Mouse (Mus musculus) limb, embryonic 13.5 days (tissue): ENCODE measurements at regions not wholly inside any gene's neighbourhood (a gene's known extent, or its start where the extent isn't known, plus 50 kb on each side); places are given as distances from the start of the nearest gene placed in this dataset.
A peak's percentile ranks its signal among the peaks of the same experiment; 100 is the strongest.

Experiments used
- ATAC-seq: fragments of 200-750 bp; cut with Nextera tagmentation; 2 replicates; pipeline ENCODE4 v1.8.0; 2017; ENCODE audit warnings: low read depth, moderate number of reproducible peaks, moderate TSS enrichment; ENCODE audit not compliant: low FRiP score
- H3K27ac ChIP-seq: fragments of 300-500 bp; sonication (generic); 2 replicates; pipeline ENCODE4 v1.5.1; 2015; ENCODE audit warnings: inconsistent platforms, mild to moderate bottlenecking, moderate library complexity
- H3K27me3 ChIP-seq: fragments of 300-500 bp; sonication (generic); 2 replicates; pipeline ENCODE4 v1.6.1; 2015; ENCODE audit warnings: mild to moderate bottlenecking, inconsistent platforms
- H3K36me3 ChIP-seq: fragments of 300-500 bp; sonication (generic); 2 replicates; pipeline ENCODE4 v1.6.1; 2015; ENCODE audit warnings: inconsistent platforms, mild to moderate bottlenecking, moderate library complexity
- H3K4me1 ChIP-seq: fragments of 300-500 bp; sonication (generic); 2 replicates; pipeline ENCODE4 v1.6.1; 2015; ENCODE audit warnings: inconsistent platforms
- H3K4me2 ChIP-seq: fragments of 300-500 bp; sonication (generic); replicated peaks from 2 replicates; pipeline ENCODE4 v1.6.1; 2015; ENCODE audit warnings: inconsistent platforms, mild to moderate bottlenecking, moderate library complexity
- H3K4me3 ChIP-seq: fragments of 300-500 bp; sonication (generic); 2 replicates; pipeline ENCODE4 v1.5.1; 2015; ENCODE audit warnings: moderate library complexity, mild to moderate bottlenecking, inconsistent platforms
- H3K9ac ChIP-seq: fragments of 300-500 bp; sonication (generic); 2 replicates; pipeline ENCODE4 v1.6.1; 2015; ENCODE audit warnings: mild to moderate bottlenecking, inconsistent platforms
- H3K9me3 ChIP-seq: fragments of 300-500 bp; sonication (generic); 2 replicates; pipeline ENCODE4 v1.6.1; 2016; ENCODE audit warnings: inconsistent platforms
- WGBS: fragments of 180-500 bp; shearing (Covaris S2); methylation state at CpG from one replicate; pipeline ENCODE4 v1.1.7; 2015; 5-methylcytosine and 5-hydroxymethylcytosine counted together

GRCm38 (mm10) chr2:61173581-61173980 is 210.6 kb upstream of the Rbms1 start:
- no peak overlapping the region for H3K27ac ChIP-seq
- H3K36me3 ChIP-seq: no peaks in the 10 kb centered on the region
- 28% methylated on average over 2 of the region's 2 CpGs for WGBS
- no peaks in the 10 kb centered on the region for H3K4me1 ChIP-seq
- no peak overlapping the region for H3K9ac ChIP-seq
- no peak overlapping the region for H3K4me2 ChIP-seq
- no peak overlapping the region for H3K4me3 ChIP-seq
- H3K9me3 ChIP-seq: no peaks in the 10 kb centered on the region
- no peak for ATAC-seq
- H3K27me3 ChIP-seq: no peaks in the 10 kb centered on the region

DNA sequence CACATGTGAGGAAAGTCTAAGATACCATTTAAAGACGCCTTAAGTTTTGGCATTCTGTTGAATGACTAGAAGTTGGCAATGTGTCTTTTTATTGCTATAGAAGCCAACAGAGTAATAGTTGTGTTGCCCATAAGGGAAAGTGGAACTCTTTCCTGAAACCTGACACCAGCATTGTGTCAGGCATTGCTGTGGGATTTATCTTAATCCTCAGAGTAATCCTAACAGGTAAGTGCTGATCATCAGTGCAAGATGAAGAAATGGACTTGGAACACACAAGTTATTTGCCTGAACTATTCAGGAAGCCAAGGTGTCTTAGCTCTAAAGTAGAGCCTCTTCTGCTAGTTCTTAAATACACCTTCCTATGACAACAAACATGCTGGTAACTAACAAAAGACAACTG is 198.3 kb upstream of the Rbms1 start:
- 95% methylated on average over 1 of the region's 1 CpGs for WGBS

DNA sequence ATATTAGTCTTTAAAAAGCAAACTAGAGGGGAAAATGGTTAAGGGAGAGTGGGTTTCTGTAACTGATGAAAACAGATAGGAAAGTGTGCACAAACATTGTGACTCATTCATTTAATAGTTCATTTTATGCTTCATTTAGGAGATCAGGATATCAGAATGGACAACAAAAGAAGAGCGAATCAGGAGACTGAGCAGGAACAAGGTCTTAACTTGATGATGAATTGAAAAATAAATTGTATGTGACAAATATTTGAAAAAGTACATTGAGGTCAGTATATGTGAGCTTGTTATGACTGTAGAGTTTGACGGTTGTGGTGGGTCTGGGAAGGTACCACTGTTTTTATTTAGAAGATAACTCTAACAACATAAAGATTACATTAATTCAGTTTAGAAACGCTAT is 196.8 kb upstream of the Rbms1 start:
- H3K4me2 ChIP-seq: no peak overlapping the region
- no peak overlapping the region for H3K9ac ChIP-seq
- 85% methylated on average over 3 of the region's 3 CpGs for WGBS

More for the DNA sequence above, 198.3 kb upstream of the Rbms1 start:
- Histone ChIP-seq H3K4me3 (no peak overlapping the region), H3K36me3 (no peaks in the 10 kb centered on the region), H3K27me3 (no peaks in the 10 kb centered on the region), H3K27ac (no peak overlapping the region), H3K4me1 (peaks cover 6% of the 10 kb centered on the region), H3K9me3 (0 out of 2 replicates have a peak, but pooled peaks cover 3% of the 10 kb centered on the region), H3K4me2 (no peak overlapping the region), H3K9ac (no peak overlapping the region)
- ATAC-seq: no peak

GRCm38 (mm10) chr2:61138998-61139631 is 176.1 kb upstream of the Rbms1 start:
- H3K4me1 ChIP-seq: peaks cover 17% of the 10 kb centered on the region
- H3K9ac ChIP-seq: no peak overlapping the region
- WGBS: 35% methylated on average over 19 of the region's 19 CpGs
- no peaks in the 10 kb centered on the region for H3K36me3 ChIP-seq
- peak overlapping the region; percentile 61; the same call in 1 of the 2 replicates for H3K27ac ChIP-seq
- ATAC-seq: peak; percentile 81
- no peak overlapping the region; the same call in 1 of the 2 replicates for H3K4me3 ChIP-seq
- H3K27me3 ChIP-seq: no peaks in the 10 kb centered on the region
- H3K4me2 ChIP-seq: peak overlapping the region; percentile 46
- no peaks in the 10 kb centered on the region for H3K9me3 ChIP-seq

More for the DNA sequence above, 196.8 kb upstream of the Rbms1 start:
- 0 out of 2 replicates have a peak, but pooled peaks cover 3% of the 10 kb centered on the region for H3K9me3 ChIP-seq
- no peak for ATAC-seq
- no peaks in the 10 kb centered on the region for H3K36me3 ChIP-seq
- peaks cover 6% of the 10 kb centered on the region for H3K4me1 ChIP-seq
- H3K27ac ChIP-seq: no peak overlapping the region
- H3K4me3 ChIP-seq: no peak overlapping the region
- no peaks in the 10 kb centered on the region for H3K27me3 ChIP-seq

GRCm38 (mm10) chr2:61138625-61138997 is 175.6 kb upstream of the Rbms1 start:
- peak; percentile 48; the same call in 1 of the 2 replicates for ATAC-seq
- no peaks in the 10 kb centered on the region for H3K27me3 ChIP-seq
- 42% methylated on average over 3 of the region's 3 CpGs for WGBS
- H3K9me3 ChIP-seq: no peaks in the 10 kb centered on the region
- peak overlapping the region; percentile 70; the same call in 1 of the 2 replicates for H3K27ac ChIP-seq
- peak overlapping the region; percentile 46 for H3K4me2 ChIP-seq
- H3K4me3 ChIP-seq: no peak overlapping the region
- H3K36me3 ChIP-seq: no peaks in the 10 kb centered on the region
- H3K9ac ChIP-seq: no peak overlapping the region
- H3K4me1 ChIP-seq: peaks cover 17% of the 10 kb centered on the region

DNA sequence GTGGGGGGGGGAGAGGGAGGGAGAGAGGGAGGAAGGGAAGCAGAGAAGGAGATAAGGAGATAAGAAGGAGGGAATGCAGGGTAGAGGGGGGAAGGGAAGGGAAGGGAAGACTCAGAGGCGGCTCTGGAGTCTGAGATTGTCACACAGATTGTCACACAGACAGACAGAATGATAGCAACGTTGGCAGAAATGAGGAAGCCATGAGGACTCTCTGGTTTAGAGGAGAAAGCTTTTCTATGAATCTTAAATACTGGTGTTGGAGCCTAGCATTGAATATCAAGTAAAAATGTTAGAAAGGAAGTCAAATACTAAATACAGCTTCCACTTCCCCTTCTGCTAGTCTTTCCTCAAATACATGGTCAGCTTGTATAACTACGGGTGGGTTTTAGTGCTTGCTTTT is 174.4 kb upstream of the Rbms1 start:
- no peaks in the 10 kb centered on the region for H3K9me3 ChIP-seq
- no peak overlapping the region for H3K9ac ChIP-seq
- ATAC-seq: no peak
- 60% methylated on average over 3 of the region's 3 CpGs for WGBS
- peaks cover 17% of the 10 kb centered on the region for H3K4me1 ChIP-seq
- no peak overlapping the region for H3K4me3 ChIP-seq
- no peaks in the 10 kb centered on the region for H3K27me3 ChIP-seq
- no peak overlapping the region for H3K27ac ChIP-seq
- H3K36me3 ChIP-seq: no peaks in the 10 kb centered on the region
- no peak overlapping the region for H3K4me2 ChIP-seq

GRCm38 (mm10) chr2:61136926-61137325 is 173.9 kb upstream of the Rbms1 start:
- Histone ChIP-seq H3K4me2 (no peak overlapping the region), H3K36me3 (no peaks in the 10 kb centered on the region), H3K27me3 (no peaks in the 10 kb centered on the region), H3K9me3 (no peaks in the 10 kb centered on the region), H3K4me3 (no peak overlapping the region), H3K4me1 (peaks cover 17% of the 10 kb centered on the region), H3K9ac (no peak overlapping the region), H3K27ac (no peak overlapping the region)
- 0% methylated on average over 1 of the region's 1 CpGs for whole genome bisulfite sequencing
- ATAC-seq: no peak

DNA sequence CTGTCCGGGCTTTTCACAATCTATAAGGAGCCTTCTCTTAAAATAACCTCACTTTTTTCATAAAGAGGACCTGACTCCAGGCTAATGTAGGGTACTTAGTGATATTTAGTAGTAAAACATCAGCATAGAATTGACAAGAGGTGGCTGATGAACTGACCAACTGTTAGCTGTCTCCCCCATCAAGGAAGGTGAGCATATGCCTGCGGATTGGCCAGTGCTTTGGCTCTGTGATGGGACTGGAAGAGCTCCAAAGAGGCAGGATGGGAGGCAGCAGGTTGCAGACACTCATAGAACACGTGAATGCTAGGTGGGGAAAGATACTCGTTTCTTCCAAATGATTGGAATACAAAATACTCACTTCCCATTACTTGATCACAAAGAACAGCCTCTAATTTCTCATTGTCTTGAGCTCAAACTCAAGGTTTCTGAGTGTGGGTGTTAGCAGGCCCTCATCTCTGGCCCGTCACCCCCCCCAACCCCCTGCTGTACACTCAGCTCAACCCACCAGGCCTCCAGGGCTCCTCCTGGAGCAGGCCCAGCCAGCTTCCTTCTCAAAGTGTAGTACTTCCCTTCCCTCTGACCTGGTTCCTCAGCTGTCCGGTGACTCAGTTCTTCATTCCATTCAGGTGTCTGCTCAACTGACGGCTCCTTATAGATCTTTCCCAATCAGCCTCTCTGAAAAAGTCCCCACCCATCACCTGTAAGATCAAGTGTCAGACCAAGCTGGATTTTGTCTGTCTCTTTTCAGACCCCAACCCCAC is 160.2 kb upstream of the Rbms1 start:
- no peak for ATAC-seq
- WGBS: 80% methylated on average over 7 of the region's 7 CpGs
- H3K4me1 ChIP-seq: no peaks in the 10 kb centered on the region
- H3K27ac ChIP-seq: no peak overlapping the region
- H3K9ac ChIP-seq: no peak overlapping the region
- H3K4me2 ChIP-seq: no peak overlapping the region
- no peaks in the 10 kb centered on the region for H3K9me3 ChIP-seq
- no peaks in the 10 kb centered on the region for H3K36me3 ChIP-seq
- H3K4me3 ChIP-seq: no peak overlapping the region
- H3K27me3 ChIP-seq: no peaks in the 10 kb centered on the region

DNA sequence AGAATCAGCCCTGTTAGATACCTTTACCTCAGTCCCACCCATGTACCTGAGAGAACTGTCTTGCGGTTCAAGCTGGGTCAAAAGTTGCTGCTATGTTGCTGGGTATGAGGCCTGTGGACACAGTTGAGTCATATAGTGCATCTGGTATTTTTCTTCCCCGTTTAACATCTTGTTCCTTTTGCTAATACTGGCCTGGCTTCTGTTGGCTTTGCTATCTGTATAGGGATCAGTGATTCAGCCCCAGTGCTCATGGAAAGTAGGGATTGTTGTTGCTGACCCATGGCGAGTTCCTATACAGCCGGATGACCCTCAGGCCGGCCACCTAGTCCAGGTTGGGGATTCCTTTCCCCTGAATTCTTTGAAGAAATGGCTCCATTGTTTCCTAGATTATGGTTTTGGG is 158.3 kb upstream of the Rbms1 start:
- no peak overlapping the region for H3K9ac ChIP-seq
- ATAC-seq: no peak
- no peaks in the 10 kb centered on the region for H3K27me3 ChIP-seq
- H3K4me1 ChIP-seq: no peaks in the 10 kb centered on the region
- no peak overlapping the region for H3K4me2 ChIP-seq
- no peak overlapping the region for H3K27ac ChIP-seq
- H3K36me3 ChIP-seq: no peaks in the 10 kb centered on the region
- H3K4me3 ChIP-seq: no peak overlapping the region
- WGBS: 84% methylated on average over 5 of the region's 5 CpGs
- H3K9me3 ChIP-seq: no peaks in the 10 kb centered on the region

GRCm38 (mm10) chr2:61114620-61115019 is 151.6 kb upstream of the Rbms1 start:
- no peak for ATAC-seq
- 51% methylated on average over 2 of the region's 2 CpGs for WGBS

GRCm38 (mm10) chr2:61113916-61114315 is 150.9 kb upstream of the Rbms1 start:
- H3K9me3 ChIP-seq: no peaks in the 10 kb centered on the region
- H3K9ac ChIP-seq: no peak overlapping the region
- no peak overlapping the region for H3K27ac ChIP-seq
- no peaks in the 10 kb centered on the region for H3K4me1 ChIP-seq
- WGBS: 83% methylated on average over 6 of the region's 6 CpGs
- no peak for ATAC-seq
- H3K36me3 ChIP-seq: no peaks in the 10 kb centered on the region
- H3K4me2 ChIP-seq: no peak overlapping the region
- no peak overlapping the region for H3K4me3 ChIP-seq
- H3K27me3 ChIP-seq: no peaks in the 10 kb centered on the region

More at GRCm38 (mm10) chr2:61114620-61115019, 151.6 kb upstream of the Rbms1 start:
- no peak overlapping the region for H3K9ac ChIP-seq
- H3K27ac ChIP-seq: no peak overlapping the region
- H3K27me3 ChIP-seq: no peaks in the 10 kb centered on the region
- H3K4me3 ChIP-seq: no peak overlapping the region
- H3K4me1 ChIP-seq: no peaks in the 10 kb centered on the region
- no peak overlapping the region for H3K4me2 ChIP-seq
- H3K9me3 ChIP-seq: no peaks in the 10 kb centered on the region
- H3K36me3 ChIP-seq: no peaks in the 10 kb centered on the region

DNA sequence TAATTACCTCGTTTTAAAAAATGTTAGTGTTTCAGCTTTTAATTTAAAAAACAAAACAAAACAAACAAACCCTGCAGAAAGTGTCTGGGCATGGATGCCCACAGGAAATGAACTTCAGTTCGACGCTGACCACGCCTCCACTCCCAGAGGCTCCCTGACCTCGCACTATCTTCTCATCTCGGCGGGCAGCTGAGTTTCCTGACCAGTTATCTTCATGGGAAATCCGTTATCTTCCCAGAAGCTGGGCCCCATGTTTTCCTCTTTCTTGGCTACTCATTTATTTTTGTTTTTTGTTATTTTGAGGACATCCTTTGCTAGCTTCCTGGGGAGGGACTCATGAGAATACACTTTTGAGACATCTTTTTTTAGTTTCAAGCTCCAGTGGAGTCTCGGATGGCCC is 147.6 kb upstream of the Rbms1 start:
- whole genome bisulfite sequencing: 72% methylated on average over 9 of the region's 9 CpGs

More for the DNA sequence above, 147.6 kb upstream of the Rbms1 start:
- ATAC-seq: no peak
- Histone ChIP-seq H3K27me3 (no peaks in the 10 kb centered on the region), H3K36me3 (no peaks in the 10 kb centered on the region), H3K4me1 (no peaks in the 10 kb centered on the region), H3K9me3 (no peaks in the 10 kb centered on the region), H3K4me3 (no peak overlapping the region), H3K4me2 (no peak overlapping the region), H3K9ac (no peak overlapping the region), H3K27ac (no peak overlapping the region)
